Mouse (Mus musculus): ENCODE measurements around the gene Thrap3. TPM values are rescaled to one million over a fixed set of nuclear protein-coding genes. Genes with fewer than 3 reads are reported as not detected.
A peak's percentile ranks its signal among the peaks of the same experiment; 100 is the strongest.

Gene Thrap3
- polyA plus RNA-seq, 1 experiment from 2014 or later = 163 TPM

DNA sequence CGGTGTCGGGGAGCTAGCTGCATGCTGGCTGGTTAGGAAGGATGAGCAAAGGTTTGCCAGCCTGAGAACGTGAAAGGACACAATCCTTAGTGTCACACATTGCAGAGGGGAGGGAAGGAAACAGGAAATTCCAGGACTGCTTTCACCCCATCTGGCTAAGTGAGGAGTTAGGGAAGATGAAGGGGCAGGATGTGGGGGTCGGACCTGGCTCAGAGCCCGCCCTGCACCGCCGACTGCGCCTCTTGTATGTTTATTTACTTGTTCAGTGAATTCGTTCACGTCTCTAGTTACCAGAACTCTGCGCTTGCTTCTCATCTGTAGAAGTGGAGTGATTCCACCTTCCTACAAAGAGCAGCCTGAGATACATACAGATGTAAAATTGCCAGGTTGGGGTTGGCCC, 72.1 kb downstream of the Thrap3 start:
- no peak for ATAC-seq (ENCODE audit: low FRiP score)
- Histone ChIP-seq H3K27me3 (no peaks in the 10 kb centered on the region), H3K4me3 (no peak overlapping the region), H3K9ac (no peak overlapping the region), H3K4me1 (replicated peaks) (peaks cover 30% of the 10 kb centered on the region), H3K36me3 (peaks cover 88% of the 10 kb centered on the region), H3K9me3 (no peaks in the 10 kb centered on the region), H3K4me2 (no peak overlapping the region), H3K27ac (peak overlapping the region; percentile 67)
- WGBS = 78% methylated on average over 11 of the region's 11 CpGs

DNA sequence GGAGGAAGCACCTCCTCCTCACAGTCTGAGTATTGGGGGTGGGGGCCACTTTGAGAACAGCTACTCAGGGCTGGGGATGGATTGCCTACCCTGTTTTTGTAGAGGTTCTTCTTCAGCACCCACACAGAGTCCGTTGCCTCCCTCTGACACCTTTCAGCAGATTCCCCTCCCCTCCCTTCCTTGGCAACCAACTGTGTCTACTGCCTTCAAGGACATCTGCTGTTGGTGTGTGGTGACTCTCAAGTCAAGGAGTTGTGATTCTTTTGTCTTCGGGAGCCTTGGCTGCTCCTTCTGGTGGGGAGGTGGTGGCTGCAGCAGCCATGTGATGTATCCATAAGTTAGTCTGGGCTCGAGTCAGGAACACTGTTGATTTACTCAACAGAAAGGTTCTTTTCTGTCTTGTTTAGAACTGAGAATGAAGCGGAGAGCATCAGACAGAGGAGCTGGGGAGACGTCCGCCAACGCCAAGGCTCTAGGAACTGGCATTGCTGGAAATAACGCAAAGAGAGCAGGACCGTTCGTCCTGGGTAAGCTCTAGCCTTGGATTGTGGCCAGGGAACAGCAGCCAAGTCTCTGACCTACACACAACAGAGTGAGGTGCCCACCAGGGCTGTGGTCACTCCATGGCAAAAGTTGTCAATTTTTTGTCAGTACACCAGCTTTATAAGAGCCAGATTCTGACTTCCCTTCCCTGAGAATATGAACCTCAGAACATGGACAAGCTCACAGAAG, 79.1 kb downstream of the Thrap3 start:
- H3K4me1 ChIP-seq (replicated peaks) = peaks cover 7% of the 10 kb centered on the region
- H3K4me2 ChIP-seq = no peak overlapping the region
- H3K9me3 ChIP-seq = peaks cover 8% of the 10 kb centered on the region; the same call in 1 of the 2 replicates
- H3K9ac ChIP-seq = no peak overlapping the region
- 87% methylated on average over 10 of the region's 10 CpGs for WGBS
- no peak overlapping the region for H3K4me3 ChIP-seq
- no peaks in the 10 kb centered on the region for H3K27me3 ChIP-seq
- no peak overlapping the region for H3K27ac ChIP-seq
- ATAC-seq (ENCODE audit: low FRiP score) = no peak
- peaks cover 68% of the 10 kb centered on the region for H3K36me3 ChIP-seq

DNA sequence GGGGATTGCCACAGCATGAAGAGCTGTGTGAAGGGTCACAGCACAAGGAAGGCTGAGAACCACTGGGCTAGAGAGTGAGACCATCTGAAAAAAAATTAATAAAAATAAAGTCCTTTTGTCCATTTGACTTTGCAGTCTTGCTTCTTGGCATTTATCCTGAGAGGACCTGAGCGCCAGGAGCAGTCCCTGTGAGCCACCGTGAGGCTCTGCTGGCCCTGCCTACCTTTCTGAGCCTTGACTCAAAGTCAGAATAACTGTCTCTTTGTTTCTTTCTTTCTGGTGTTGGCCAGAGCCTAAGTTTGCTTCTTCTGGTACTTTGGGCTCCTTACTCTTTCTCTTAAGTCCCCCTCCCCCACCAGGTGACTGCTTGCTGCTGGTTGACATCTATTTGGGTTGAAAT, 82.1 kb downstream of the Thrap3 start:
- Histone ChIP-seq H3K4me2 (no peak overlapping the region), H3K27me3 (no peaks in the 10 kb centered on the region), H3K4me3 (no peak overlapping the region), H3K9ac (no peak overlapping the region), H3K27ac (no peak overlapping the region), H3K36me3 (peaks cover 45% of the 10 kb centered on the region), H3K4me1 (replicated peaks) (peaks cover 25% of the 10 kb centered on the region), H3K9me3 (peaks cover 8% of the 10 kb centered on the region; the same call in 1 of the 2 replicates)
- WGBS = 92% methylated on average over 2 of the region's 2 CpGs
- no peak for ATAC-seq (ENCODE audit: low FRiP score)

DNA sequence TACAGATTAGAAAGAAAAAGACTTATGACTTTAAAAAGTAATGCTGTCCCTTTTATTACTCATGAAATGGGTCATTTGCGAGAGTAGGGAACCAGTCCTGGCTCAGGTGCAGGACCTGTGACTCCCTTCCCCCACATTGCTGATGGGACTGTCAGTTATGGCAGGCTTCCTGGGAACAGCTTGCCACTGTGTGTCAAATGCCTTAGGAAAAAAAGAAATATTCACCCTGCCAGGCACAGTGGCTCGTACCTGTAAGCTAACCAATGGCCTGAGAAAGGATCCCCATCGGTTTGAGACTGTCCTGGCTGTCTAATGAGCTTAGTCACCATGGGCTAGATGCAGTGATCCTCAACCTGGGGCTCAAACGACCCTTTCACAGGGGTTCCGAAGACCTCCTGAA, 82.5 kb downstream of the Thrap3 start:
- Histone ChIP-seq H3K36me3 (peaks cover 41% of the 10 kb centered on the region), H3K9ac (no peak overlapping the region), H3K27me3 (no peaks in the 10 kb centered on the region), H3K27ac (no peak overlapping the region), H3K4me2 (no peak overlapping the region), H3K9me3 (peaks cover 8% of the 10 kb centered on the region; the same call in 1 of the 2 replicates), H3K4me3 (no peak overlapping the region), H3K4me1 (replicated peaks) (peaks cover 28% of the 10 kb centered on the region)
- 90% methylated on average over 5 of the region's 5 CpGs for WGBS
- no peak for ATAC-seq (ENCODE audit: low FRiP score)

DNA sequence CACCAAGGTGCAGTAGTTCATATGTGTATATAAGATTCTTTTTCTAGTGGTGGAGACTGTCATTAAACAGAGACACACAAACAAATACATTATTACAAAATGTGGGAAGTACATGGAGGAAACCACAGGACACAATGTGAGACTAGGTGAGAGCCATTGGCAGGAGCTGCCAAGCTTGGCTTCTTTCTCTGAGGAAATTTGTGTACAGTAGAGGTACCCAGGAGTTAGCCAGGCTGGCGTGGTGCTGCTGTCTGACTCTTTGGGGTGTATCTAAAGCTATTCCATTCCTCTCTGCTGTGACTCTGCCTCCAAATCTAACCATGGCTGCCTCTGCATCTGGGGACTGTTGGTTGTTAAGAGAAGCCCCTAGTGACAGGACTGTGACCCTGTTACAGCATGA, 83.5 kb downstream of the Thrap3 start:
- H3K36me3 ChIP-seq = peaks cover 31% of the 10 kb centered on the region
- ATAC-seq (ENCODE audit: low FRiP score) = no peak
- H3K4me2 ChIP-seq = no peak overlapping the region
- H3K27me3 ChIP-seq = no peaks in the 10 kb centered on the region
- no peak overlapping the region for H3K4me3 ChIP-seq
- peak overlapping the region; percentile 64 for H3K27ac ChIP-seq
- peaks cover 8% of the 10 kb centered on the region; the same call in 1 of the 2 replicates for H3K9me3 ChIP-seq
- peaks cover 29% of the 10 kb centered on the region for H3K4me1 ChIP-seq (replicated peaks)
- 89% methylated on average over 1 of the region's 1 CpGs for WGBS
- no peak overlapping the region for H3K9ac ChIP-seq

DNA sequence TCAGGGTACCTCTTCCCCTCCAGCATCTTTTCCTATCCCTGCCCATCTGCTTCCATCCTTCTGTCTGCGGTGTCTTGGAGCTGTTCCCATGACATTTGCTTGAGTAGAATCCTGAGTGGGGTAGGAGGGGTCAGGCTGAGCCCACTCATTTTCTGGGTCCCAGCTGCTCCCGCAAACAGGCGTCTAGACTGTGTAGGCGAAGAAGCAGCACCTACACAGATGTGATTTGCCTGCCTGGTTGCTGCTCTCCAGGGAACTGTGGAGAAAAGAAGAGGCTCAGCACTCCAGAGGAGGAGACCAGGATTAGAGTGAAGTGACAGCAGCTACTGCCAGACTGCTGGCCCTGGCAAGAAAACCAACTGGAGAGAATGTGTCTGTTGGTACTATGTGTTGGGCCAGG, 83.9 kb downstream of the Thrap3 start:
- peaks cover 27% of the 10 kb centered on the region for H3K36me3 ChIP-seq
- H3K4me2 ChIP-seq = no peak overlapping the region
- ATAC-seq (ENCODE audit: low FRiP score) = peak; percentile 36; the same call in 1 of the 2 replicates
- H3K4me1 ChIP-seq (replicated peaks) = peaks cover 32% of the 10 kb centered on the region
- H3K27ac ChIP-seq = peak overlapping the region; percentile 64
- H3K9ac ChIP-seq = no peak overlapping the region; the same call in 1 of the 2 replicates
- no peaks in the 10 kb centered on the region for H3K27me3 ChIP-seq
- 64% methylated on average over 4 of the region's 4 CpGs for WGBS
- peaks cover 8% of the 10 kb centered on the region; the same call in 1 of the 2 replicates for H3K9me3 ChIP-seq
- no peak overlapping the region for H3K4me3 ChIP-seq

DNA sequence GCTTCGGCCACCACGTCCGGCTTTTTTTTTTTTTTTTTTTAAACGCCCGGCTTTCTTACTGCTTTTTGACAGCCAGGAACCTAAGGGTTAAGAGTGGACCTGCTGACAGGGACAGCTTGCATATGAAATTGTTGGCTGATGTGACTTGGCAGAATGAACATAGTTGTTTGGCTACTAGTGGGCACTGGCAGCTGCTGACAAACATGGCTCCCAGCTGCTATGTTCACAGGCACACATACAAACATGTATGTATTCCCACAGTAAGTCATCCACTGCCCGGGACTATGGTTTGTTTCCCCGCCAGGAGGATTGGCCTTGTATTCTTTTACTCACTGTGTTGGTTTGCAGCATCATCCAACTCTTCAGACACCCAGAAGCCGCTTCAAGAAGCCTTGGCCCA, 85.4 kb downstream of the Thrap3 start:
- Histone ChIP-seq H3K4me2 (no peak overlapping the region), H3K9ac (no peak overlapping the region), H3K4me3 (no peak overlapping the region), H3K4me1 (replicated peaks) (peaks cover 39% of the 10 kb centered on the region), H3K36me3 (peaks cover 24% of the 10 kb centered on the region), H3K9me3 (peaks cover 8% of the 10 kb centered on the region; the same call in 1 of the 2 replicates), H3K27me3 (no peaks in the 10 kb centered on the region), H3K27ac (no peak overlapping the region)
- WGBS = 89% methylated on average over 8 of the region's 8 CpGs
- no peak for ATAC-seq (ENCODE audit: low FRiP score)

DNA sequence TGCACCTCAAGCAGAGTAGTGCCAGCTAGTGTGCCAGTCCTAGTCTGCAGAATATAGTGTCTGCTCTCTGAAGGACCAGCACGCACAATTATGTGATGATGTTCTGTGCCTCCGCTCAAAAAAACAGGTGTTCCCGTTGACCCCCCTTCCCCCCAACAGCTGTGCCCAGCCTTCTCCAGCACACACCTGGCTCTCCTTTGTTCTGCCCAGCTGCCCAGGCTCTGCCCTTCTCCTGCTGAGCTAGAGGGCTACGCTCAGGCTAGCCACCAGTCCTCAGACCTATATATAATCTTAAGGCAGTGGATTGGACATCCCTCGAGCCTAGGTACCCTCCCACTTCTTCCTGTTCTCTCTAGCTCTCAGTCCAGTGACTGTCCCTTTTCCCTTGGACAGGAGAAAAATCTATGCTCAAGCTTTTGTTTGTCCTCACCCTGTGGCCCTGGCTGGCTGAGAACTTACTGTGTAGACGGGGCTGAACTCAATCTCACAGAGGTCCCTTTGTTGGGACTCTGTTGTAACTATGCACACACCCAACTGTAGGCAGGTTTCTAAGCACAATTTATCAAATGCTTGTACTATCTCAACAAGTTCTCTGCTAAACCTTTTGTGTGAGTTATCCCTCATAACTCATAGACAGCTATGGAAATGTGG, 86.6 kb downstream of the Thrap3 start:
- no peak for ATAC-seq (ENCODE audit: low FRiP score)
- 74% methylated on average over 6 of the region's 6 CpGs for WGBS

DNA sequence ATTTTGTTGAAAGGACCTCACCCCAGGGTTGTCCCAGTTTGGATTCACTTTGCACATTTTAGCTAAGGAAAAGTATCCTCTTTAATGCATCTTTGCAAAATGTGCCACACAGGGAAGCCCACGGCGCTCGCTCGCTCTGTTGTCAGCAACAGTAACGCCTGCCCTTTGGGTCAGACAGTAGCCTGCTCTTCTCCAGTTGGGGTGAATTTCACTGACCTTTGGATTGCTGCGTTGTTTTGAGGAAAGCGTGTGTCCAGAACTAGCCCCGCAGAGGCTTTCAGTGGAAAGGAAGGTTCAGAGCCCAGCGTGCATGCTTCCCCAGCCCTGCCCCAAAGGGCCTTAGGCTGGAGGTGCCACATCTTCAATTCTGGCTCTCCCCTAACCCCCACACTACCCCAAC, 87.1 kb downstream of the Thrap3 start:
- Histone ChIP-seq H3K36me3 (peaks cover 11% of the 10 kb centered on the region; the same call in 1 of the 2 replicates), H3K4me3 (no peak overlapping the region), H3K4me1 (replicated peaks) (peaks cover 51% of the 10 kb centered on the region), H3K27ac (no peak overlapping the region), H3K9me3 (no peaks in the 10 kb centered on the region), H3K27me3 (no peaks in the 10 kb centered on the region), H3K9ac (no peak overlapping the region), H3K4me2 (no peak overlapping the region)
- 87% methylated on average over 9 of the region's 9 CpGs for WGBS
- no peak for ATAC-seq (ENCODE audit: low FRiP score)

More for the DNA sequence above, 86.6 kb downstream of the Thrap3 start:
- Histone ChIP-seq H3K4me3 (no peak overlapping the region), H3K27me3 (no peaks in the 10 kb centered on the region), H3K36me3 (peaks cover 14% of the 10 kb centered on the region), H3K9me3 (peaks cover 2% of the 10 kb centered on the region; the same call in 1 of the 2 replicates), H3K4me1 (replicated peaks) (peaks cover 46% of the 10 kb centered on the region), H3K4me2 (no peak overlapping the region), H3K27ac (no peak overlapping the region), H3K9ac (no peak overlapping the region)

Other genes starting within 250 kb of the Thrap3 start
- gene Csf3r, start 178.2 kb downstream of the Thrap3 start, polyA plus RNA-seq (2015; fragmentation: Nextera tagmentation; extraction: Ambion mirVana) = 0.48 and 0.74 TPM in 2 replicates
- gene Mrps15, start 155.8 kb downstream of the Thrap3 start, polyA plus RNA-seq (2015; fragmentation: Nextera tagmentation; extraction: Ambion mirVana) = 131 and 136 TPM in 2 replicates
- 33.1 and 35.1 TPM in 2 replicates for gene Oscp1, start 144.2 kb downstream of the Thrap3 start, polyA plus RNA-seq (2015; fragmentation: Nextera tagmentation; extraction: Ambion mirVana)
- 47.5 and 47.9 TPM in 2 replicates for gene Lsm10, start 106.1 kb downstream of the Thrap3 start, polyA plus RNA-seq (2015; fragmentation: Nextera tagmentation; extraction: Ambion mirVana)
- gene Stk40, start 98.8 kb downstream of the Thrap3 start, polyA plus RNA-seq (2015; fragmentation: Nextera tagmentation; extraction: Ambion mirVana) = 35.1 and 35.5 TPM in 2 replicates
- 15.0 and 15.5 TPM in 2 replicates for gene Eva1b, start 55.0 kb downstream of the Thrap3 start, polyA plus RNA-seq (2015; fragmentation: Nextera tagmentation; extraction: Ambion mirVana)
- 1.3 and 1.4 TPM in 2 replicates for gene Sh3d21, start 39.3 kb downstream of the Thrap3 start, polyA plus RNA-seq (2015; fragmentation: Nextera tagmentation; extraction: Ambion mirVana)
- gene Map7d1, start 53.6 kb upstream of the Thrap3 start, polyA plus RNA-seq (2015; fragmentation: Nextera tagmentation; extraction: Ambion mirVana) = 79.5 and 81.8 TPM in 2 replicates
- gene Trappc3, start 59.6 kb upstream of the Thrap3 start, polyA plus RNA-seq (2015; fragmentation: Nextera tagmentation; extraction: Ambion mirVana) = 160 and 168 TPM in 2 replicates
- gene Col8a2, start 84.0 kb upstream of the Thrap3 start, polyA plus RNA-seq (2015; fragmentation: Nextera tagmentation; extraction: Ambion mirVana) = 7.6 and 10.1 TPM in 2 replicates
- gene Adprhl2, start 118.9 kb upstream of the Thrap3 start, polyA plus RNA-seq (2015; fragmentation: Nextera tagmentation; extraction: Ambion mirVana) = 78.2 and 81.6 TPM in 2 replicates
- gene Tekt2, start 122.9 kb upstream of the Thrap3 start, polyA plus RNA-seq (2015; fragmentation: Nextera tagmentation; extraction: Ambion mirVana) = 7.0 and 8.5 TPM in 2 replicates
- 15.7 and 18.2 TPM in 2 replicates for gene Ago3, start 226.8 kb upstream of the Thrap3 start, polyA plus RNA-seq (2015; fragmentation: Nextera tagmentation; extraction: Ambion mirVana)

Data from hindbrain, embryonic 13.5 days (tissue).